Mouse (Mus musculus): ENCODE measurements at regions not wholly inside any gene's neighbourhood (a gene's known extent, or its start where the extent isn't known, plus 50 kb on each side); places are given as distances from the start of the nearest gene placed in this dataset.

- TF ChIP-seq CTCF (conservative IDR thresholded peaks at IDR 0.05; ENCODE audit: low read length), result no peak
- no peak for TF ChIP-seq POU5F1 (IDR thresholded peaks at IDR 0.05; ENCODE audit: borderline replicate concordance, low read length)
- TF ChIP-seq NANOG (IDR thresholded peaks at IDR 0.05; ENCODE audit: borderline replicate concordance, low read length), result no peak
- Histone ChIP-seq H3K9me3 (ENCODE audit: low read length) (no peaks in the 10 kb centered on the region), H3K4me3 (replicated peaks; ENCODE audit: low read length) (no peak overlapping the region)
Measured at GRCm38 (mm10) chr3:143619125-143619524, 585.9 kb downstream of the Lmo4 start.

GRCm38 (mm10) chr3:143614895-143615294 is 590.1 kb downstream of the Lmo4 start:
- no peaks in the 10 kb centered on the region for H3K4me1 ChIP-seq (replicated peaks; ENCODE audit: low read depth, low read length)
- H3K27me3 ChIP-seq (ENCODE audit: insufficient read depth, low read length), result no peaks in the 10 kb centered on the region
- no peaks in the 10 kb centered on the region for H3K9me3 ChIP-seq (ENCODE audit: low read length)
- no peak for TF ChIP-seq POU5F1 (IDR thresholded peaks at IDR 0.05; ENCODE audit: borderline replicate concordance, low read length)
- no peak for TF ChIP-seq CTCF (conservative IDR thresholded peaks at IDR 0.05; ENCODE audit: low read length)
- no peak for TF ChIP-seq NANOG (IDR thresholded peaks at IDR 0.05; ENCODE audit: borderline replicate concordance, low read length)
- no peak overlapping the region for H3K4me3 ChIP-seq (replicated peaks; ENCODE audit: low read length)
- no peaks in the 10 kb centered on the region for H3K36me3 ChIP-seq (ENCODE audit: insufficient read depth, low read length)

More at GRCm38 (mm10) chr3:143619125-143619524, 585.9 kb downstream of the Lmo4 start:
- no peaks in the 10 kb centered on the region for H3K4me1 ChIP-seq (replicated peaks; ENCODE audit: low read depth, low read length)
- H3K27me3 ChIP-seq (ENCODE audit: insufficient read depth, low read length), result no peaks in the 10 kb centered on the region
- H3K36me3 ChIP-seq (ENCODE audit: insufficient read depth, low read length), result no peaks in the 10 kb centered on the region

- Histone ChIP-seq H3K27me3 (ENCODE audit: insufficient read depth, low read length) (no peaks in the 10 kb centered on the region), H3K9me3 (ENCODE audit: low read length) (no peaks in the 10 kb centered on the region), H3K4me1 (replicated peaks; ENCODE audit: low read depth, low read length) (no peaks in the 10 kb centered on the region), H3K36me3 (ENCODE audit: insufficient read depth, low read length) (no peaks in the 10 kb centered on the region), H3K4me3 (replicated peaks; ENCODE audit: low read length) (no peak overlapping the region)
- TF ChIP-seq NANOG (IDR thresholded peaks at IDR 0.05; ENCODE audit: borderline replicate concordance, low read length) (no peak), POU5F1 (IDR thresholded peaks at IDR 0.05; ENCODE audit: borderline replicate concordance, low read length) (no peak), CTCF (conservative IDR thresholded peaks at IDR 0.05; ENCODE audit: low read length) (no peak)
Measured at GRCm38 (mm10) chr3:143614004-143614403, 591.0 kb downstream of the Lmo4 start.

- H3K4me3 ChIP-seq (replicated peaks; ENCODE audit: low read length), result no peak overlapping the region
- no peaks in the 10 kb centered on the region for H3K9me3 ChIP-seq (ENCODE audit: low read length)
- TF ChIP-seq POU5F1 (IDR thresholded peaks at IDR 0.05; ENCODE audit: borderline replicate concordance, low read length), result no peak
- TF ChIP-seq NANOG (IDR thresholded peaks at IDR 0.05; ENCODE audit: borderline replicate concordance, low read length), result no peak
- no peak for TF ChIP-seq CTCF (conservative IDR thresholded peaks at IDR 0.05; ENCODE audit: low read length)
- H3K36me3 ChIP-seq (ENCODE audit: insufficient read depth, low read length), result no peaks in the 10 kb centered on the region
- no peaks in the 10 kb centered on the region for H3K4me1 ChIP-seq (replicated peaks; ENCODE audit: low read depth, low read length)
- H3K27me3 ChIP-seq (ENCODE audit: insufficient read depth, low read length), result no peaks in the 10 kb centered on the region
Measured at GRCm38 (mm10) chr3:143609673-143610072, 595.3 kb downstream of the Lmo4 start.

GRCm38 (mm10) chr3:143599120-143599519 is 605.9 kb downstream of the Lmo4 start:
- TF ChIP-seq CTCF (conservative IDR thresholded peaks at IDR 0.05; ENCODE audit: low read length) (no peak), NANOG (IDR thresholded peaks at IDR 0.05; ENCODE audit: borderline replicate concordance, low read length) (no peak), POU5F1 (IDR thresholded peaks at IDR 0.05; ENCODE audit: borderline replicate concordance, low read length) (no peak)
- H3K36me3 ChIP-seq (ENCODE audit: insufficient read depth, low read length), result no peaks in the 10 kb centered on the region
- H3K27me3 ChIP-seq (ENCODE audit: insufficient read depth, low read length), result no peaks in the 10 kb centered on the region
- H3K4me1 ChIP-seq (replicated peaks; ENCODE audit: low read depth, low read length), result no peaks in the 10 kb centered on the region
- 0 out of 2 replicates have a peak, but pooled peaks cover 3% of the 10 kb centered on the region for H3K9me3 ChIP-seq (ENCODE audit: low read length)
- H3K4me3 ChIP-seq (replicated peaks; ENCODE audit: low read length), result no peak overlapping the region

- no peak overlapping the region for H3K4me3 ChIP-seq (replicated peaks; ENCODE audit: low read length)
- TF ChIP-seq CTCF (conservative IDR thresholded peaks at IDR 0.05; ENCODE audit: low read length), result no peak
- no peak for TF ChIP-seq NANOG (IDR thresholded peaks at IDR 0.05; ENCODE audit: borderline replicate concordance, low read length)
- no peak for TF ChIP-seq POU5F1 (IDR thresholded peaks at IDR 0.05; ENCODE audit: borderline replicate concordance, low read length)
- no peaks in the 10 kb centered on the region for H3K36me3 ChIP-seq (ENCODE audit: insufficient read depth, low read length)
- no peaks in the 10 kb centered on the region for H3K27me3 ChIP-seq (ENCODE audit: insufficient read depth, low read length)
- no peaks in the 10 kb centered on the region for H3K4me1 ChIP-seq (replicated peaks; ENCODE audit: low read depth, low read length)
- 0 out of 2 replicates have a peak, but pooled peaks cover 3% of the 10 kb centered on the region for H3K9me3 ChIP-seq (ENCODE audit: low read length)
Measured at GRCm38 (mm10) chr3:143596949-143597593, 607.9 kb downstream of the Lmo4 start.

- Histone ChIP-seq H3K27me3 (ENCODE audit: insufficient read depth, low read length) (no peaks in the 10 kb centered on the region), H3K4me1 (replicated peaks; ENCODE audit: low read depth, low read length) (no peaks in the 10 kb centered on the region), H3K36me3 (ENCODE audit: insufficient read depth, low read length) (no peaks in the 10 kb centered on the region), H3K4me3 (replicated peaks; ENCODE audit: low read length) (no peak overlapping the region), H3K9me3 (ENCODE audit: low read length) (no peaks in the 10 kb centered on the region)
- TF ChIP-seq POU5F1 (IDR thresholded peaks at IDR 0.05; ENCODE audit: borderline replicate concordance, low read length) (no peak), CTCF (conservative IDR thresholded peaks at IDR 0.05; ENCODE audit: low read length) (no peak), NANOG (IDR thresholded peaks at IDR 0.05; ENCODE audit: borderline replicate concordance, low read length) (no peak)
Measured at GRCm38 (mm10) chr3:143596011-143596683, 608.9 kb downstream of the Lmo4 start.

GRCm38 (mm10) chr3:143595081-143595480 is 609.9 kb downstream of the Lmo4 start:
- H3K27me3 ChIP-seq (ENCODE audit: insufficient read depth, low read length), result no peaks in the 10 kb centered on the region

More at GRCm38 (mm10) chr3:143595081-143595480, 609.9 kb downstream of the Lmo4 start:
- no peak overlapping the region for H3K4me3 ChIP-seq (replicated peaks; ENCODE audit: low read length)
- no peaks in the 10 kb centered on the region for H3K9me3 ChIP-seq (ENCODE audit: low read length)
- H3K4me1 ChIP-seq (replicated peaks; ENCODE audit: low read depth, low read length), result no peaks in the 10 kb centered on the region
- TF ChIP-seq CTCF (conservative IDR thresholded peaks at IDR 0.05; ENCODE audit: low read length) (no peak), POU5F1 (IDR thresholded peaks at IDR 0.05; ENCODE audit: borderline replicate concordance, low read length) (no peak), NANOG (IDR thresholded peaks at IDR 0.05; ENCODE audit: borderline replicate concordance, low read length) (no peak)
- no peaks in the 10 kb centered on the region for H3K36me3 ChIP-seq (ENCODE audit: insufficient read depth, low read length)
